Mouse (Mus musculus) brain, embryonic 14.5 days (tissue): Measurements from ENCODE around the gene Tst.

ENCODE experiments used
- CTCF ChIP-seq: fragments of 200-500 bp; IDR thresholded peaks from 2 replicates; pipeline ENCODE4 v1.5.1; 2012; ENCODE audit warnings: inconsistent platforms, mild to moderate bottlenecking, moderate library complexity, borderline replicate concordance; ENCODE audit not compliant: insufficient read depth, insufficient read length; ENCODE audit errors: extremely low read depth
- POLR2A ChIP-seq: fragments of 200-500 bp; IDR thresholded peaks from 2 replicates; pipeline ENCODE4 v1.6.1; 2012; ENCODE audit warnings: mild to moderate bottlenecking, inconsistent platforms, borderline replicate concordance; ENCODE audit not compliant: poor library complexity, insufficient read depth, insufficient read length, severe bottlenecking; ENCODE audit errors: extremely low read depth

DNA sequence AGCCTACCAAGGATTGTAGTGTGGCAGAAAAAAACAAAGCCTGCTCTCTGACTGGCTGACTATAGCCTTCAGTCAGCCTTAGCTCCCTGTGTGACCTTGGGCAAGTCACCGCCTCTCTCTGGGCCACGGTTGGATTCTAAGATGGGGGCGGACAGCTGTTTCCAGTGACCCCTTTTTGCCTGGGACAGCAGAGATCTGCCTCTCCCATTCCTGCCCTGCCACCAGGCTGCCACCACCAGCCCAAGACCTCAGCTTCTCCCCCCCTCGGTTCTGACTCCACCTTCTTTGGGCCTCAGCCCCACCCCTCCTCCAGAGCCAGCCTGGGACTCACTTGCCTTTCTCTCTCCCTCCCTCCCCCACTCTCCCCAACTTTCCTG, 32.3 kb upstream of the Tst start:
- TF ChIP-seq CTCF: no peak
- TF ChIP-seq POLR2A: no peak
